Mouse (Mus musculus): ENCODE data around the gene Ulk4.

DNA sequence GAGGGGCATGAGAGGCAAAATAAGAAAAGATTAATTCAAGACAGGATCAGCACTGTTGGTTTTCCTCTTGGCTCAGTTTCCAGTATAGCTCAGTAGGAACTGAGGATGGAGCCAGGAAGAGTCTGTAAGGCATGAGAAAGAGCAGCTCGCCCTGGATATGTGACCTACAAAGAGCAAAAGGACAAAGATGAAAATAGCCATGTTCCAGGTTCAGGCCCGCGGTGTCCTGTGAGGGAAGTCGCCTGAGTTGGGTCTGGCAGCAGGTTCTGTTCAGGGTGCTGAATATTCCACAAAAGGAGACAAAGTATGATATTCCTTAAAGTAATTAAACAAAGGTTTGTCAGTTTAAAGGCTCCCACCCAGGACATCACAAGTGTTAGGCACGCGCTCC is 34.8 kb upstream of the Ulk4 start:
- no peak for TF ChIP-seq CTCF (IDR thresholded peaks at IDR 0.05)
- no peak for TF ChIP-seq EP300 (IDR thresholded peaks at IDR 0.05)

Data from lung, postnatal 0 days (tissue).